Mouse (Mus musculus): Measurements from ENCODE around the gene Bhlha15. TPM values are rescaled to one million over a fixed set of nuclear protein-coding genes. Genes with fewer than 3 reads are reported as not detected.
A peak's percentile ranks its signal among the peaks of the same experiment; 100 is the strongest.

The Bhlha15 gene
- polyA plus RNA-seq, 1 experiment from 2014 or later = not detected

DNA sequence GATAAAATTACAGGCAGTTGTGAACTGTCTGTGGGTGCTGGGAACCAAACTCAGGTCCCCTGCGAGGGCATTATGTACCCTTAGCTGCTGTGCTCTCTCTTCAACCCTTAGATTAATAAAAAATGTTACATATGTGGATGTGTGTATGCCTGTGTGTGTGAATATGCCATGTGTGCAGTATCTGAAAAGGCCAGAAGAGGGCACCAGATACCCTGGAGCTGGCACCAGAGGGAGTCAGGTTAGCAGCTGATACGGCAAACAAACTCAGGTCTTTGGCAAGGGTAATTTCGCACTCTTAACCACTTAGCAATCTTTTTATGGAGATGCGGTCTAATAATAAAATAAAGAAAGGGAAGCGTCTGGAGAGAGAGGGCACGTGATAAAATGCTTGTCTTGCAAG, 12.3 kb downstream of the Bhlha15 start:
- Histone ChIP-seq H3K4me3 (replicated peaks; ENCODE audit: low read depth, low read length) (no peak overlapping the region), H3K4me2 (ENCODE audit: low read length) (no peak overlapping the region), H3K27ac (replicated peaks; ENCODE audit: low read depth, low read length) (no peak overlapping the region), H3K36me3 (ENCODE audit: control insufficient read depth, insufficient read depth, low read length) (peaks cover 85% of the 10 kb centered on the region), H3K27me3 (ENCODE audit: control insufficient read depth, insufficient read depth, low read length) (no peaks in the 10 kb centered on the region), H3K4me1 (ENCODE audit: control insufficient read depth, insufficient read depth, low read length) (no peaks in the 10 kb centered on the region), H3K9me3 (ENCODE audit: control insufficient read depth, low read length) (0 out of 2 replicates have a peak, but pooled peaks cover 3% of the 10 kb centered on the region), H3K9ac (replicated peaks; ENCODE audit: low read length) (no peak overlapping the region)
- ATAC-seq (ENCODE audit: low FRiP score, low TSS enrichment) (no peak), DNase-seq (no peak)
- 95% methylated on average over 6 of the region's 6 CpGs for WGBS

DNA sequence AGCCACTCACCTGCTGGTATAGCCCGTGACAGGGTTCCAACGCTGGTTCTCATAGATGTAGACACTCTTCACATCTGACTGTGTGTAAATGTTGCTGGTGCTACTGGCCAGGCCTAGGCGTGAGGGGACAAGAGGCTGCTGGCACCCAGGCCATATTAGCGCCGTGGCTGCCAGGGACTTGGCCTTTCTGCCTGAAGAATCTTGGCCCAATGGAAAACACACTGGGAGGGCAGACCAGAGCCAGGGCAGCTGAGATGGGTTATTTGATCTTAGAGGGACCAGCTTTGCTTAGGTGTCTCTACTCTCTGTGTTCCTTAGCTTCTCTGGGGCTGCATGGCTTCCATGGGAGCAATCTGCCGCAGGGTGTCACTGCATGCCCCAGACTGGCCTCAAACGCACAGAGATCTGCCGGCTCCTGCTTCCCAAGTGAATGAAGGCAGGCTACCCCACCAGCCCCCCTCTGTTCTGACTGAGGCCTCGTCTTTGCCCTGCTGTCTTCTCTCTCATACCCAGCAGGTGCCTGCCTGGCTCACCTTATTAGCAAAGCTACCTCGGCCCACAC, 13.4 kb downstream of the Bhlha15 start:
- Histone ChIP-seq H3K4me1 (ENCODE audit: control insufficient read depth, insufficient read depth, low read length) (no peaks in the 10 kb centered on the region), H3K36me3 (ENCODE audit: control insufficient read depth, insufficient read depth, low read length) (peaks cover 89% of the 10 kb centered on the region), H3K4me2 (ENCODE audit: low read length) (no peak overlapping the region), H3K27me3 (ENCODE audit: control insufficient read depth, insufficient read depth, low read length) (no peaks in the 10 kb centered on the region), H3K9ac (replicated peaks; ENCODE audit: low read length) (no peak overlapping the region), H3K27ac (replicated peaks; ENCODE audit: low read depth, low read length) (no peak overlapping the region), H3K9me3 (ENCODE audit: control insufficient read depth, low read length) (0 out of 2 replicates have a peak, but pooled peaks cover 3% of the 10 kb centered on the region), H3K4me3 (replicated peaks; ENCODE audit: low read depth, low read length) (no peak overlapping the region)
- ATAC-seq (ENCODE audit: low FRiP score, low TSS enrichment) (no peak), DNase-seq (no peak)
- 94% methylated on average over 10 of the region's 10 CpGs for WGBS

DNA sequence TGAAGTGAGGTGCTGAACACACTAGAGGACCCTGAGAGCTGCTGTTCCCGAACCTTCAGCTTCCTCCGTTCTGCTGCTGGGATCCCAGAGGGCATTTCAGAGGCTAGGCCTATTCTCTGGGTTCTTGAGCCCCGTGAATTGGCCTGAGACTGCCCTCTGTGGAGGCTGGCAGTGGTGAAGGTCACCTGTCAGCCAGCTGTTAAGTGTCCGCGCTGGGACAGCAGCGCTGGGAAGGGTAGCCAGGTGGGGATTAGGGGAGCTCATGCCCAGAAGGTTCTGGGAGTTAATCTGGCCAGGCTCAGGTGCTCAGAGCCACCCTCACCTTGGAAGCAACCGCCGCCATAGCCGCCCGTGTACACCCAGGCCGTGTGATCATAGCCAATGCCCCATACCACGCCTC, 14.2 kb downstream of the Bhlha15 start:
- DNase-seq (no peak), ATAC-seq (ENCODE audit: low FRiP score, low TSS enrichment) (no peak)
- Histone ChIP-seq H3K9me3 (ENCODE audit: control insufficient read depth, low read length) (0 out of 2 replicates have a peak, but pooled peaks cover 3% of the 10 kb centered on the region), H3K27ac (replicated peaks; ENCODE audit: low read depth, low read length) (no peak overlapping the region), H3K36me3 (ENCODE audit: control insufficient read depth, insufficient read depth, low read length) (peaks cover 85% of the 10 kb centered on the region), H3K9ac (replicated peaks; ENCODE audit: low read length) (no peak overlapping the region), H3K27me3 (ENCODE audit: control insufficient read depth, insufficient read depth, low read length) (no peaks in the 10 kb centered on the region), H3K4me3 (replicated peaks; ENCODE audit: low read depth, low read length) (no peak overlapping the region), H3K4me1 (ENCODE audit: control insufficient read depth, insufficient read depth, low read length) (no peaks in the 10 kb centered on the region), H3K4me2 (ENCODE audit: low read length) (no peak overlapping the region)
- 88% methylated on average over 12 of the region's 12 CpGs for WGBS

DNA sequence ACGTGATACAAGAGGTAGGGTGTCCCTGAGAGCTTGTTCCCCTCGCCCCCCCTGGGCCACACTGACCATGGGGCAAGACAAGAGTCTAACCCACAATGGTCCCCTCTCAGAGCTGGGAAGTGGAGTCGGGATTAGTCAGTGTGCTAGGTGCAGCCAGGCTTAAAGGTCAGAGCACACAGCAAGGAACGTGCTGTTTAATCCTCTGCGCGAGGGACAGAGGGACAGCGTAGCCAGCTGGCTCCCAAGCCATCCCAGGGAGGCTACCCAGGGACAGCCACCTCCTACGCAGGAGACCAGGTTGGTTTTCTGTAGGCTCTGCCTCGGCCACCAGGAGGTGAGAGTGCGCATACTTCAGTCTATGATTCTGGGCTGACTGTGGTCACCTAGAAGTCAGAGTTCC, 14.8 kb downstream of the Bhlha15 start:
- Histone ChIP-seq H3K27ac (replicated peaks; ENCODE audit: low read depth, low read length) (no peak overlapping the region), H3K9me3 (ENCODE audit: control insufficient read depth, low read length) (0 out of 2 replicates have a peak, but pooled peaks cover 3% of the 10 kb centered on the region), H3K4me3 (replicated peaks; ENCODE audit: low read depth, low read length) (no peak overlapping the region), H3K36me3 (ENCODE audit: control insufficient read depth, insufficient read depth, low read length) (peaks cover 86% of the 10 kb centered on the region), H3K9ac (replicated peaks; ENCODE audit: low read length) (no peak overlapping the region), H3K27me3 (ENCODE audit: control insufficient read depth, insufficient read depth, low read length) (no peaks in the 10 kb centered on the region), H3K4me2 (ENCODE audit: low read length) (no peak overlapping the region), H3K4me1 (ENCODE audit: control insufficient read depth, insufficient read depth, low read length) (no peaks in the 10 kb centered on the region)
- DNase-seq (no peak), ATAC-seq (ENCODE audit: low FRiP score, low TSS enrichment) (no peak)
- WGBS = 57% methylated on average over 10 of the region's 10 CpGs

DNA sequence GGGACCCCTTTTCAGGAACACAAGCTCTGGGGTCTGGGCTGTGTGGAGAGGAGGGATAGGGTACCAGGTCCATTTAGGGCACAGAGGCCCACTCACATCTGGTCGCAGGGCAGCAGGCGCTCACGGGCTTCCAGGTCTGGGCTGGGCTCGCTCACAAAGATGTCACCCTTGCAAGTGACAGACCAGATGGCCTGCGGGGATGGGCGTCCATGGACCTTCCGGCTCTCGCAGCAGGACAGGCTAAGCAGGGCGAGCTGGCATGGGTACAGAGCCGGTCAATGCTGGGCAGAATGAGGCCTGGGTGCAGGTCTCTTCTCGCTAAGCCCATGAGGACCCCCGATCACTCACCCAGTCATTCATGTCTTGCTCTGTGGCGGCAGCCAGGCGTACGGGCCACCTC, 16.0 kb downstream of the Bhlha15 start:
- Histone ChIP-seq H3K4me3 (replicated peaks; ENCODE audit: low read depth, low read length) (no peak overlapping the region), H3K4me1 (ENCODE audit: control insufficient read depth, insufficient read depth, low read length) (no peaks in the 10 kb centered on the region), H3K27ac (replicated peaks; ENCODE audit: low read depth, low read length) (no peak overlapping the region), H3K9ac (replicated peaks; ENCODE audit: low read length) (no peak overlapping the region), H3K4me2 (ENCODE audit: low read length) (no peak overlapping the region), H3K9me3 (ENCODE audit: control insufficient read depth, low read length) (0 out of 2 replicates have a peak, but pooled peaks cover 3% of the 10 kb centered on the region), H3K36me3 (ENCODE audit: control insufficient read depth, insufficient read depth, low read length) (peaks cover 89% of the 10 kb centered on the region), H3K27me3 (ENCODE audit: control insufficient read depth, insufficient read depth, low read length) (no peaks in the 10 kb centered on the region)
- ATAC-seq (ENCODE audit: low FRiP score, low TSS enrichment) (no peak), DNase-seq (no peak)
- WGBS = 96% methylated on average over 15 of the region's 15 CpGs

DNA sequence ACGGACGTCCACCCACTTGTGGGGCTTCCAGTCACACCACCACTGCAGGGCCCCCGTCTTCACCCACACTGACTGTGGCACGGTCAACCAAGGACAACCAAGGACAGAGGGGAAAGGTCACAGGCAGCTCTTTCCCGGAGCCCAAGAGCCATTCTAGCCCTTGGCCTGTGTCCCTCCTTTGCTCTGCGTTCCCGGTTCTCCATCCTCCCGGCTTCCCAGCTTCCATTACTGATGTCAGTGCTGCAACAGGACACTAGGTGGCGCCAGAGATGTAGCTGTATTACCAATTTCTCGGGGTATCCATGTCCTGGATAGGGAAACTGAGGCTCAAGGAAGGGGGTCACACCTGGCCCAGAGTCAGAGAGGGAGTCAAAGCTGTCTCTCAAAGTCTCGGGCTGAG, 17.4 kb downstream of the Bhlha15 start:
- peaks cover 91% of the 10 kb centered on the region for H3K36me3 ChIP-seq (ENCODE audit: control insufficient read depth, insufficient read depth, low read length)
- 45% methylated on average over 11 of the region's 11 CpGs for WGBS
- no peak for ATAC-seq (ENCODE audit: low FRiP score, low TSS enrichment)

DNA sequence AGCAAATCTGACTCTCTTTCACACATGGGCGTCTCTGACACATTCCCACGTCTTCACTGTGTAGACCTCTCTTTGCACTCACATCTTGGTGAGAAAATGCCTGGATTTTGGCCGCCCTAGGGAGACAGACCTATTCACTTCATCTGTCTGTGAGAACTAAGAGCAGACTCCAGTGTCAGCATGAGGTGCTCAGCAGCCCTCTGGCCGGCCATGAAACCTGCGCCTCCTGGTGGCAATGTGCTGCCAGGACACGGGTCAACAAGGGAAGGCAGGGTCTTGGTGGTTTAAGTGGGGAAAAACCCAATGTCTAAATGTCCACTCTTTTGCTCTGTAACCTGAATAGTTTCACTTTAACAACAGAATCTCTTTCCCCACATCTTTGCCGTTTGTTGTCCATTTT, 24.4 kb downstream of the Bhlha15 start:
- Histone ChIP-seq H3K4me3 (replicated peaks; ENCODE audit: low read depth, low read length) (no peak overlapping the region), H3K9ac (replicated peaks; ENCODE audit: low read length) (no peak overlapping the region), H3K27me3 (ENCODE audit: control insufficient read depth, insufficient read depth, low read length) (no peaks in the 10 kb centered on the region), H3K4me1 (ENCODE audit: control insufficient read depth, insufficient read depth, low read length) (no peaks in the 10 kb centered on the region), H3K36me3 (ENCODE audit: control insufficient read depth, insufficient read depth, low read length) (peaks cover 82% of the 10 kb centered on the region), H3K4me2 (ENCODE audit: low read length) (no peak overlapping the region), H3K9me3 (ENCODE audit: control insufficient read depth, low read length) (no peaks in the 10 kb centered on the region), H3K27ac (replicated peaks; ENCODE audit: low read depth, low read length) (no peak overlapping the region)
- no peak for ATAC-seq (ENCODE audit: low FRiP score, low TSS enrichment)
- WGBS = 30% methylated on average over 7 of the region's 7 CpGs
- peak; percentile 73 for DNase-seq

More for the DNA sequence above, 17.4 kb downstream of the Bhlha15 start:
- Histone ChIP-seq H3K9me3 (ENCODE audit: control insufficient read depth, low read length) (0 out of 2 replicates have a peak, but pooled peaks cover 2% of the 10 kb centered on the region), H3K4me1 (ENCODE audit: control insufficient read depth, insufficient read depth, low read length) (no peaks in the 10 kb centered on the region), H3K4me2 (ENCODE audit: low read length) (no peak overlapping the region), H3K27me3 (ENCODE audit: control insufficient read depth, insufficient read depth, low read length) (no peaks in the 10 kb centered on the region), H3K9ac (replicated peaks; ENCODE audit: low read length) (no peak overlapping the region), H3K4me3 (replicated peaks; ENCODE audit: low read depth, low read length) (no peak overlapping the region), H3K27ac (replicated peaks; ENCODE audit: low read depth, low read length) (no peak overlapping the region)
- DNase-seq = peak; percentile 78

DNA sequence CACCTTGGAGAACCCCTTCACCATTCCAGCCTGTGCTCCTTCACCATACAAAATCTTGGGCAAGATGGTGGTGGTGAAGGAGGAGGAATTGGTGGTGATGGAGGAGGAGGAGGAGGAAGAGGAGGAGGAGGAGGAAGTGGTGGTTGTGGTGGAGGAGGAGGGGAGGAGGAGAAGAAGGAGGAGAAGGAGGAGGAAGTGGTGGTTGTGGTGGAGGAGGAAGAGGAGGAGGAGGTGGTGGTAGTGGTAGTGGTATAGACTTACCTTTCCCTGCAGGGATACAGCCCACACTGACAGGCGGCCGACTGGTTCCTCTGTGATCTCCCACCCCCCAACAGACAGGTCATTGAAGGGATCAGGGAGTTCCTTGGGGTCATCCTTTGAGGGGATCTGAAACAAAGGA, 25.9 kb downstream of the Bhlha15 start:
- ATAC-seq (ENCODE audit: low FRiP score, low TSS enrichment) (no peak), DNase-seq (no peak)
- Histone ChIP-seq H3K27me3 (ENCODE audit: control insufficient read depth, insufficient read depth, low read length) (no peaks in the 10 kb centered on the region), H3K27ac (replicated peaks; ENCODE audit: low read depth, low read length) (no peak overlapping the region), H3K36me3 (ENCODE audit: control insufficient read depth, insufficient read depth, low read length) (peaks cover 66% of the 10 kb centered on the region), H3K4me3 (replicated peaks; ENCODE audit: low read depth, low read length) (no peak overlapping the region), H3K9ac (replicated peaks; ENCODE audit: low read length) (no peak overlapping the region), H3K4me1 (ENCODE audit: control insufficient read depth, insufficient read depth, low read length) (no peaks in the 10 kb centered on the region), H3K4me2 (ENCODE audit: low read length) (no peak overlapping the region), H3K9me3 (ENCODE audit: control insufficient read depth, low read length) (no peaks in the 10 kb centered on the region)
- WGBS = 88% methylated on average over 2 of the region's 2 CpGs

DNA sequence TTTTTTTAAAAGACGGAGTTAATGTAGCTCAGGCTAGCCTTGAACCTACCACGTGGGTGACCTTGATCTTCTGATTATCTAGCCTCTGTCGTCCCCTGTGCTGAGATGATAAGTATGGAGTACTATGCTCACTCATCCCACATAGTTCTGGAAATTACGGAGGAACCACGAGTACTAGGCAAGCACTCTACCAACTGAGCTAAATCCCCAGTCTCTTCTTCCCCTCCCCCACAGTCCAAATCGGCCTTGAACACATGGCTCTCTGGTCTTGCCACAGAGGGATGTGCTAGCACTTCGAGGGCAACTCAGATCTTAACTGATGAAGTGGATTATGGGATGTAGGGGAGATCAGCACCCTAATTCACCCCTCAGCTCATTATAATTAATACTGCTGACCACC, 28.0 kb downstream of the Bhlha15 start:
- H3K9ac ChIP-seq (replicated peaks; ENCODE audit: low read length) = no peak overlapping the region
- H3K4me1 ChIP-seq (ENCODE audit: control insufficient read depth, insufficient read depth, low read length) = peaks cover 5% of the 10 kb centered on the region; the same call in 1 of the 2 replicates
- no peak for ATAC-seq (ENCODE audit: low FRiP score, low TSS enrichment)
- no peaks in the 10 kb centered on the region for H3K9me3 ChIP-seq (ENCODE audit: control insufficient read depth, low read length)
- DNase-seq = no peak
- no peak overlapping the region for H3K4me2 ChIP-seq (ENCODE audit: low read length)
- 89% methylated on average over 7 of the region's 7 CpGs for WGBS
- no peak overlapping the region for H3K27ac ChIP-seq (replicated peaks; ENCODE audit: low read depth, low read length)
- peaks cover 49% of the 10 kb centered on the region for H3K36me3 ChIP-seq (ENCODE audit: control insufficient read depth, insufficient read depth, low read length)
- H3K27me3 ChIP-seq (ENCODE audit: control insufficient read depth, insufficient read depth, low read length) = no peaks in the 10 kb centered on the region
- no peak overlapping the region for H3K4me3 ChIP-seq (replicated peaks; ENCODE audit: low read depth, low read length)

Data from midbrain, embryonic 14.5 days (tissue).